Mouse (Mus musculus): ENCODE measurements at regions not wholly inside any gene's neighbourhood (a gene's known extent, or its start where the extent isn't known, plus 50 kb on each side); places are given as distances from the start of the nearest gene placed in this dataset.

- TF ChIP-seq ZC3H11A (IDR thresholded peaks at IDR 0.05; ENCODE audit: low read depth, low read length) (no peak), CTCF (conservative IDR thresholded peaks at IDR 0.05 in 1 of 2, IDR thresholded peaks at IDR 0.05 in 1 of 2; ENCODE audit: low read depth in 2 of 2, low read length in 2 of 2) (no peak), NRF1 (IDR thresholded peaks at IDR 0.05; ENCODE audit: low read depth, low read length) (no peak), MYC (IDR thresholded peaks at IDR 0.05; ENCODE audit: low read depth, low read length) (no peak), GABPA (IDR thresholded peaks at IDR 0.05; ENCODE audit: insufficient replicate concordance, low read depth, low read length) (no peak)
Observed at GRCm38 (mm10) chr4:89458628-89459345, 147.9 kb upstream of the Cdkn2b start.
